Mouse (Mus musculus) liver, embryonic 14.5 days (tissue): ENCODE results near the gene Derl3.

Source experiments
- CTCF ChIP-seq: IDR thresholded peaks from 2 replicates; pipeline ENCODE4 v1.5.1; 2016; ENCODE audit warnings: antibody characterized with exemption, low read depth, control low read depth
- EP300 ChIP-seq: IDR thresholded peaks from 2 replicates; pipeline ENCODE4 v1.6.1; 2016; ENCODE audit warnings: antibody characterized with exemption, low read depth

DNA sequence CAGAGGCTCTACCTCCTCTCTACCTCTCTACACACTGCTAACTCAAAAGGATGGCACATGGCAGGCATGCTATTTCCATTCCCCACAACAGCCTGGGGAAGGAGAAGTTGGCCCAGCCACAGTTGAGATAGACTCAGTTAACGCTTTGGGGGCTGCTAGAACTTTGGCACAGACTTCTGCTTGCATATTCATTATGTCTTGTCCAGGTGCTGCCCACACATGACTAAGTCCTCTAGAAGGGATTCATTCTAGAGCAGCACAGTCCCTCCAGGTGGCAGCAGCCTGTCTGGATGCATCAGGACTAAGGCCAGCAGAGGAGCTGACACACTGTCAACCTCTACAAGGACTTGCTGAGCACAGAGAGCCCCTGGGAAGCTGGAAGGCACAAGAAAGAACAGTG lies 3.0 kb downstream of the Derl3 start:
- TF ChIP-seq EP300 (no peak), CTCF (no peak)
